Mouse (Mus musculus) lung, postnatal 0 days (tissue): Measurements from ENCODE around the gene Hcar2.

Experiments
- CTCF ChIP-seq: IDR thresholded peaks from 2 replicates; pipeline ENCODE4 v1.5.1; 2016; ENCODE audit warnings: antibody characterized with exemption, mild to moderate bottlenecking
- EP300 ChIP-seq: IDR thresholded peaks from 2 replicates; pipeline ENCODE4 v1.6.1; 2016; ENCODE audit warnings: antibody characterized with exemption, mild to moderate bottlenecking, control low read depth

DNA sequence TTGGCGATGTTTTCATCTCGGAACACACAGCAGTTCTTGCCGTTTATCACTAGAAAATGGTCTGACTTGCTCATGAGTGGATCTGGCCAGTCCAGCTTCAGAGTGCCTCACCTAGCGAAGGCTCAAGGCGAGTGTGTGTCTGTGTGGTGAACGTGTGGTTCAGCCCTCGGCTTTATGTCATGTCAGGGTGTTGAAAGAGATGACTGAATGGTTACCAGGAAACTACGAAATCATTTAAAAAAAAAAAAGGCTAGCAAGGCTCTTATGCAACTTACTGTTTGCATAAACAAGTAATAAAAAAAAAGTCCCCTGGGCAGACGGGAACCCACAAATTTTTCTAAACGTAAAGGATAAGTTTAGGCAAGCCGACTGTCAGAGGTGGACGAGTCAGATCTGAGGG, at the start of gene Hcar2:
- TF ChIP-seq CTCF (no peak), EP300 (no peak)
